Mouse (Mus musculus) liver, adult 2 months (tissue): ENCODE data around the gene Fbxo9.

Experiments used
- CTCF ChIP-seq: fragments of 200-500 bp; IDR thresholded peaks from 2 replicates; pipeline ENCODE4 v1.5.1; 2011; ENCODE audit warnings: low read depth, low read length, control low read depth
- POLR2A ChIP-seq: fragments of 200-500 bp; IDR thresholded peaks from 2 replicates; pipeline ENCODE4 v1.6.1; 2011; ENCODE audit warnings: low read length, control low read depth; ENCODE audit not compliant: insufficient read depth; ENCODE audit errors: extremely low read depth

DNA sequence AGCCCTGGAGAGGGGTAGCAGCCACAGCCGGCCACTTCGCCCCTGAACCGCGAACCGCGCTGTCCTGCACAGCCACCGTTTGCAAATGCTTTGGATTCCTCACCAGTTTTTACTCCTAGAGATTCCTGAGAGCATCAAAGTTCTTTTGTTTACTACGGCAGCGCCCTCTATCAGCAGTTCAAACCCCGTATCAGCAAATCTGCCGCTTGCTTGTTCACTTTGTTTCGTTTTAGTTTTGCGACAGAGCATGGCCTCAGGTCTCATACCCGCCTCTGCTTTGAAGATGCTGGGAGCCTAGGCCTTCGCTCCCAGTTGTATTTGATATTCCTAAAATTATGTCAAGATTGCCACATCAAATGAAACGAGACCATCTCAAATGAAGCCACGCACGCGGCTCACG is 62.1 kb downstream of the Fbxo9 start:
- TF ChIP-seq POLR2A (no peak), CTCF (no peak)
